Mouse (Mus musculus) adipocyte (in vitro differentiated cells): ENCODE measurements at regions not wholly inside any gene's neighbourhood (a gene's known extent, or its start where the extent isn't known, plus 50 kb on each side); places are given as distances from the start of the nearest gene placed in this dataset.
A peak's percentile ranks its signal among the peaks of the same experiment; 100 is the strongest.

ENCODE experiments used
- DNase-seq: peaks from one replicate; pipeline ENCODE4 v3.0.0-alpha.2; 2016; ENCODE audit warnings: low spot score

- no peak for DNase-seq
Measured at GRCm38 (mm10) chr13:25882818-25883217, 612.5 kb upstream of the Nrsn1 start.

- no peak for DNase-seq
Measured at GRCm38 (mm10) chr13:25868923-25869322, 598.6 kb upstream of the Nrsn1 start.

- no peak for DNase-seq
Measured at GRCm38 (mm10) chr13:25858207-25858606, 587.9 kb upstream of the Nrsn1 start.

- peak; percentile 12 for DNase-seq
Measured at GRCm38 (mm10) chr13:25857569-25857968, 587.3 kb upstream of the Nrsn1 start.

- DNase-seq = peak; percentile 7
Measured at GRCm38 (mm10) chr13:25857096-25857495, 586.8 kb upstream of the Nrsn1 start.

GRCm38 (mm10) chr13:25856549-25856948 is 586.2 kb upstream of the Nrsn1 start:
- DNase-seq = no peak

- DNase-seq = no peak
Measured at GRCm38 (mm10) chr13:25848156-25848555, 577.9 kb upstream of the Nrsn1 start.

GRCm38 (mm10) chr13:25838237-25838636 is 567.9 kb upstream of the Nrsn1 start:
- no peak for DNase-seq

GRCm38 (mm10) chr13:25829146-25829924 is 559.0 kb upstream of the Nrsn1 start:
- DNase-seq = peak; percentile 12

- no peak for DNase-seq
Measured at GRCm38 (mm10) chr13:25808564-25809253, 538.4 kb upstream of the Nrsn1 start.

GRCm38 (mm10) chr13:25793216-25793803 is 523.0 kb upstream of the Nrsn1 start:
- no peak for DNase-seq

- DNase-seq = peak; percentile 55
Measured at GRCm38 (mm10) chr13:25781161-25781560, 510.9 kb upstream of the Nrsn1 start.

GRCm38 (mm10) chr13:25777706-25778105 is 507.4 kb upstream of the Nrsn1 start:
- DNase-seq = peak; percentile 51

GRCm38 (mm10) chr13:25774586-25775182 is 504.4 kb upstream of the Nrsn1 start:
- no peak for DNase-seq

- no peak for DNase-seq
Measured at GRCm38 (mm10) chr13:25754515-25755105, 484.3 kb upstream of the Nrsn1 start.

- DNase-seq = no peak
Measured at GRCm38 (mm10) chr13:25751409-25751777, 481.1 kb upstream of the Nrsn1 start.

- DNase-seq = no peak
Measured at GRCm38 (mm10) chr13:25750460-25751408, 480.4 kb upstream of the Nrsn1 start.

GRCm38 (mm10) chr13:25738601-25739000 is 468.3 kb upstream of the Nrsn1 start:
- no peak for DNase-seq

GRCm38 (mm10) chr13:25729327-25729892 is 459.1 kb upstream of the Nrsn1 start:
- no peak for DNase-seq

GRCm38 (mm10) chr13:25727504-25728095 is 457.3 kb upstream of the Nrsn1 start:
- peak; percentile 4 for DNase-seq
